8 mouse cellular contexts compared by ENCODE assay signal in the genomic region with DNA sequence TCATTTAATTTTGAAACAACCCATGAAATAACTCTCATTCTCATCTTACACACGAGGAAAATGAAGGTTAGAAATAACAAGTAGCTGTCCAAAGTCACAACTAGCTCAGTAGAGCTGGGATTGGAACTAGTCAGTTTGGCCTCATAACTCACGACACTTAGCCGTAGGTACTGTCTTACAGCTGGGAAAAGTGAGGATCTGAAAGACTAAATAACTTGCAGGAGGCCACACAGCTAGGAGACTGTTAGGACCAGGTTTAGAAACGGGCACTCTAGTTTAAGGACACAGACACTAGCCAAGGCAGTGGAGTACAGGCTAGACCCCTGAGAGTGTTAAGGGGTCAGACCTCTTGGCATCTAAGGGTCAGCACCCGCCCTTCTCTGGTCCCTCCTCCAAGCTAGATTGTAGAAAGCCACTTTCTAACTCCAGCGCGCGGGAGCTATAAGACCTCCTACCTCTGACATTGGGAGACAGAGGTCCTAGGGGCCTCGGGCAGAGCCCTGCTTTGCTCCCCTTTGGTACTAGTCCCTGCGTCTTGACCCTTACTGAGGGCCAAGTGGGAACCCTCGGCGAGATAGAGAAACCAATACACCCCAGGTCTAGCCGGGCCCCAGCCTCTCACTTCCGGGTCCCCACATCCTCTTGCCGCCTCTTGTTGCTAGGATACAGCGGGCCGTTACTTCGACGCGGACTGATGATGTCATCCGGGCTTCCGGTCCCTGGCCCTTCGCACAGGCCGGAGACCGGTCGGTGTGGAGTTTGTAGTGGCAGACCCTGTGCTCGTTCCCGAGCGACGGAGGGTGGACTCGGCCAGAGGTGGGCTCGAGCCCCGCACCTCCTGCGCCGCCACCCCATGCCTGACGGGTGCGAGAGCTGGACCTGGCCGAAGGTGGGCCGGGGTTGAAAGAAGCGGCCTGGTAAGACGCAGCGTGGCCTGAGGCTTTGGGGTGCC. TPM values are rescaled to one million over a fixed set of nuclear protein-coding genes. Genes with fewer than 3 reads are reported as not detected.
DNase-seq lines count a peak whose midpoint lies in the region; ATAC-seq and TF ChIP-seq lines count a peak whose summit lies in the region.

TSS of gene Glb1l (minus strand) at position 678 of the 952 bp plus-strand sequence.
TSS of gene Stk16 (plus strand) at position 703 of the 952 bp plus-strand sequence.

- H3K79me3 ChIP-seq in C2C12 (ENCODE audit: low read depth): peaks cover 30% of the 10 kb centered on the region

- H3K36me3 ChIP-seq in C2C12 (ENCODE audit: control insufficient read depth, insufficient read depth): peaks cover 35% of the 10 kb centered on the region
- H3K36me3 ChIP-seq in erythroblast, embryonic 14.5 days (ENCODE audit: control insufficient read depth): peaks cover 44% of the 10 kb centered on the region
- peaks cover 36% of the 10 kb centered on the region for H3K36me3 ChIP-seq in heart, embryonic 12.5 days
- peaks cover 21% of the 10 kb centered on the region for H3K36me3 ChIP-seq in kidney, postnatal 0 days (ENCODE audit: insufficient read depth, low read length)
- peaks cover 22% of the 10 kb centered on the region for H3K36me3 ChIP-seq in liver, embryonic 11.5 days (ENCODE audit: control insufficient read depth, insufficient read depth, low read length)
- H3K36me3 ChIP-seq in stomach, embryonic 14.5 days (ENCODE audit: control insufficient read depth, insufficient read depth, low read length): peaks cover 18% of the 10 kb centered on the region; the same call in 1 of the 2 replicates

- H3K4me1 ChIP-seq in erythroblast, embryonic 14.5 days (ENCODE audit: control insufficient read depth): peaks cover 76% of the 10 kb centered on the region
- peaks cover 30% of the 10 kb centered on the region for H3K4me1 ChIP-seq in heart, embryonic 12.5 days (replicated peaks)
- peaks cover 15% of the 10 kb centered on the region for H3K4me1 ChIP-seq in kidney, postnatal 0 days (replicated peaks; ENCODE audit: insufficient read depth, low read length)
- H3K4me1 ChIP-seq in liver, embryonic 11.5 days (replicated peaks; ENCODE audit: control insufficient read depth, insufficient read depth, low read length): peaks cover 48% of the 10 kb centered on the region
- H3K4me1 ChIP-seq in stomach, embryonic 14.5 days (ENCODE audit: control insufficient read depth, insufficient read depth, low read length): peaks cover 22% of the 10 kb centered on the region; the same call in 1 of the 2 replicates

- H3K27ac ChIP-seq in heart, embryonic 12.5 days (ENCODE audit: poor library complexity, severe bottlenecking): peak within 1 kb of the TSS; percentile 4; the same call in 1 of the 2 replicates
- peak within 1 kb of the TSS; percentile 86 for H3K27ac ChIP-seq in kidney, postnatal 0 days
- H3K27ac ChIP-seq in liver, embryonic 11.5 days (ENCODE audit: low read depth, low read length): peak within 1 kb of the TSS; percentile 65
- H3K27ac ChIP-seq in stomach, embryonic 14.5 days (ENCODE audit: low read length): peak within 1 kb of the TSS; percentile 10; the same call in 1 of the 2 replicates

- H3K27me3 ChIP-seq in C2C12 (ENCODE audit: control insufficient read depth, insufficient read depth, insufficient read length): no peaks in the 10 kb centered on the region
- no peaks in the 10 kb centered on the region; the same call in 1 of the 2 replicates for H3K27me3 ChIP-seq in erythroblast, embryonic 14.5 days (ENCODE audit: control insufficient read depth)
- peaks cover 16% of the 10 kb centered on the region for H3K27me3 ChIP-seq in heart, embryonic 12.5 days (replicated peaks)
- no peaks in the 10 kb centered on the region for H3K27me3 ChIP-seq in kidney, postnatal 0 days (ENCODE audit: insufficient read depth, low read length)
- H3K27me3 ChIP-seq in liver, embryonic 11.5 days (replicated peaks; ENCODE audit: control insufficient read depth, insufficient read depth, low read length): no peaks in the 10 kb centered on the region
- H3K27me3 ChIP-seq in stomach, embryonic 14.5 days (ENCODE audit: control insufficient read depth, insufficient read depth, low read length): no peaks in the 10 kb centered on the region

- peaks cover 48% of the 10 kb centered on the region for H3K79me2 ChIP-seq in C2C12 (ENCODE audit: control insufficient read depth, insufficient read depth)

- peak; percentile 94 for ATAC-seq in heart, embryonic 12.5 days (ENCODE audit: insufficient number of reproducible peaks, low FRiP score)
- ATAC-seq in kidney, postnatal 0 days (replicated peaks; ENCODE audit: low FRiP score, low read depth): peak; percentile 78
- peak; percentile 87 for ATAC-seq in liver, embryonic 11.5 days (replicated peaks; ENCODE audit: low FRiP score)
- ATAC-seq in stomach, embryonic 14.5 days (ENCODE audit: insufficient number of reproducible peaks, insufficient read depth, low FRiP score, low read depth): peak; percentile 90

- peak within 1 kb of the TSS; percentile 93 for H3K4me3 ChIP-seq in C2C12 (ENCODE audit: insufficient read depth, poor library complexity, severe bottlenecking)
- peak within 1 kb of the TSS; percentile 81 for H3K4me3 ChIP-seq in erythroblast, embryonic 14.5 days (replicated peaks)
- peak within 1 kb of the TSS; percentile 83 for H3K4me3 ChIP-seq in heart, embryonic 12.5 days
- H3K4me3 ChIP-seq in kidney, postnatal 0 days (replicated peaks; ENCODE audit: low read depth, low read length): peak within 1 kb of the TSS; percentile 71
- H3K4me3 ChIP-seq in liver, embryonic 11.5 days (ENCODE audit: low read depth, low read length): peak within 1 kb of the TSS; percentile 91
- H3K4me3 ChIP-seq in stomach, embryonic 14.5 days (ENCODE audit: low read depth, low read length): peak within 1 kb of the TSS; percentile 93

- peak within 1 kb of the TSS; percentile 92 for H3K4me2 ChIP-seq in heart, embryonic 12.5 days
- peak within 1 kb of the TSS; percentile 92 for H3K4me2 ChIP-seq in kidney, postnatal 0 days (ENCODE audit: low read length)
- H3K4me2 ChIP-seq in liver, embryonic 11.5 days: peak within 1 kb of the TSS; percentile 100
- H3K4me2 ChIP-seq in stomach, embryonic 14.5 days (replicated peaks; ENCODE audit: low read depth, low read length): peak within 1 kb of the TSS; percentile 90

- no peaks in the 10 kb centered on the region for H3K9me3 ChIP-seq in erythroblast, embryonic 14.5 days (ENCODE audit: control insufficient read depth, low read length)
- H3K9me3 ChIP-seq in heart, embryonic 12.5 days (replicated peaks): no peaks in the 10 kb centered on the region
- H3K9me3 ChIP-seq in kidney, postnatal 0 days (replicated peaks; ENCODE audit: low read length): no peaks in the 10 kb centered on the region
- no peaks in the 10 kb centered on the region for H3K9me3 ChIP-seq in liver, embryonic 11.5 days (ENCODE audit: control insufficient read depth, low read length)
- H3K9me3 ChIP-seq in stomach, embryonic 14.5 days (ENCODE audit: control insufficient read depth, low read depth, low read length): no peaks in the 10 kb centered on the region

- TF ChIP-seq POLR2A in brain, embryonic 14.5 days (IDR thresholded peaks at IDR 0.05; ENCODE audit: borderline replicate concordance, extremely low read depth, insufficient read depth, insufficient read length, poor library complexity, severe bottlenecking): peak; percentile 64; the same call in 1 of the 2 replicates

- H3ac ChIP-seq in C2C12 (ENCODE audit: control insufficient read depth, insufficient read length, low read depth): peak within 1 kb of the TSS; percentile 98

- peak; percentile 98 for DNase-seq in brain, embryonic 14.5 days (ENCODE audit: low read depth)
- peak; percentile 97 for DNase-seq in kidney, postnatal 0 days (ENCODE audit: low spot score)
- peak; percentile 96 for DNase-seq in liver, embryonic 11.5 days (ENCODE audit: low spot score)
- DNase-seq in naive thymus-derived CD4-positive, alpha-beta T cell, adult 2 months (ENCODE audit: low read depth): peak; percentile 94

- no peak for TF ChIP-seq CTCF in C2C12 (IDR thresholded peaks at IDR 0.05; ENCODE audit: control insufficient read depth, insufficient read depth, insufficient read length)
- no peak for TF ChIP-seq CTCF in brain, embryonic 14.5 days (IDR thresholded peaks at IDR 0.05; ENCODE audit: borderline replicate concordance, extremely low read depth, insufficient read depth, insufficient read length)
- no peak for TF ChIP-seq CTCF in kidney, postnatal 0 days (IDR thresholded peaks at IDR 0.05; ENCODE audit: low read depth)

- WGBS in heart, embryonic 12.5 days: 6% methylated on average over 42 of the region's 42 CpGs
- WGBS in kidney, postnatal 0 days: 4% methylated on average over 42 of the region's 42 CpGs
- WGBS in liver, embryonic 11.5 days: 5% methylated on average over 42 of the region's 42 CpGs
- 5% methylated on average over 42 of the region's 42 CpGs for WGBS in stomach, embryonic 14.5 days

- peak within 1 kb of the TSS; percentile 94 for H3K9ac ChIP-seq in heart, embryonic 12.5 days
- peak within 1 kb of the TSS; percentile 87 for H3K9ac ChIP-seq in kidney, postnatal 0 days (ENCODE audit: low read depth, low read length)
- peak within 1 kb of the TSS; percentile 88 for H3K9ac ChIP-seq in liver, embryonic 11.5 days (ENCODE audit: low read depth, low read length)
- peak within 1 kb of the TSS; percentile 84 for H3K9ac ChIP-seq in stomach, embryonic 14.5 days (replicated peaks; ENCODE audit: low read depth, low read length)

TF ChIP-seq in C2C12, 6 proteins besides CTCF, POLR2A, EP300 and RAD21 (continues in another document):
- TF ChIP-seq MAX (IDR thresholded peaks at IDR 0.05) (no peak), CEBPB (IDR thresholded peaks at IDR 0.05; ENCODE audit: low read depth) (no peak), MYOD1 (IDR thresholded peaks at IDR 0.05; ENCODE audit: control insufficient read depth, insufficient read length, low read depth) (no peak), USF1 (IDR thresholded peaks at IDR 0.05; ENCODE audit: low read depth) (no peak)

RNA-seq across cellular contexts. Expression of gene Glb1l, which starts in this region (rescaled TPM):
- 1.3 TPM for polyA plus RNA-seq in C2C12 (2012; fragmentation: generic; extraction: Trizol)
- 30.9 and 37.9 TPM in 2 replicates for polyA plus RNA-seq in brain, embryonic 14.5 days (2012; rRNA removed)
- 0.02 and 0.62 TPM in 2 replicates for polyA plus RNA-seq in erythroblast, embryonic 14.5 days (2012)
- polyA plus RNA-seq in heart, embryonic 12.5 days (2016; fragmentation: Nextera tagmentation; extraction: Ambion mirVana): 9.6 and 11.1 TPM in 2 replicates
- 47.4 and 47.6 TPM in 2 replicates for polyA plus RNA-seq in kidney, postnatal 0 days (2015; fragmentation: Nextera tagmentation; extraction: Ambion mirVana)
- polyA plus RNA-seq in liver, embryonic 11.5 days (2014; fragmentation: Nextera tagmentation; extraction: Ambion mirVana): 8.0 and 9.1 TPM in 2 replicates
- polyA plus RNA-seq in stomach, embryonic 14.5 days (2014; fragmentation: Nextera tagmentation; extraction: Ambion mirVana): 22.4 and 29.6 TPM in 2 replicates

RNA-seq across cellular contexts. Expression of gene Stk16, which starts in this region (rescaled TPM):
- 110 TPM for polyA plus RNA-seq in C2C12 (2012; fragmentation: generic; extraction: Trizol)
- 214 and 265 TPM in 2 replicates for polyA plus RNA-seq in brain, embryonic 14.5 days (2012; rRNA removed)
- 13.2 and 18.8 TPM in 2 replicates for polyA plus RNA-seq in erythroblast, embryonic 14.5 days (2012)
- 78.0 and 83.1 TPM in 2 replicates for polyA plus RNA-seq in heart, embryonic 12.5 days (2016; fragmentation: Nextera tagmentation; extraction: Ambion mirVana)
- polyA plus RNA-seq in kidney, postnatal 0 days (2015; fragmentation: Nextera tagmentation; extraction: Ambion mirVana): 114 and 122 TPM in 2 replicates
- 122 and 131 TPM in 2 replicates for polyA plus RNA-seq in liver, embryonic 11.5 days (2014; fragmentation: Nextera tagmentation; extraction: Ambion mirVana)
- 123 TPM in 2 replicates for polyA plus RNA-seq in stomach, embryonic 14.5 days (2014; fragmentation: Nextera tagmentation; extraction: Ambion mirVana)

Comparison
In these comparisons a context has a peak if more than half of its experiments do, and no peak if none do; other contexts are left out.
1. Peak in every context shown above with its lines: DNase-seq, ATAC-seq, H3K4me3 ChIP-seq and H3K27ac ChIP-seq.
2. H3K27ac ChIP-seq: peak in every context shown above with its lines; median percentile 86 in kidney, postnatal 0 days; 65 in liver, embryonic 11.5 days; 10 in stomach, embryonic 14.5 days; 4 in heart, embryonic 12.5 days.